Mouse (Mus musculus) T-helper 17 cell (primary cell): ENCODE measurements around the gene Tsc1.

Experiments used
- in situ Hi-C, 2 experiments: fragments of 300-600 bp; cut with MboI, MseI; formaldehyde crosslinking; loops; 1 replicate in 1 of 2; 2 replicates in 1 of 2; pipeline ENCODE4 v1.15.1; 2025; ENCODE audit warnings: high pct_unique_total_duplicates in 2 of 2

The Tsc1 gene

GRCm38 (mm10) chr2:28723912-28724311, 82.9 kb downstream of the Tsc1 start:
- in situ Hi-C loops: no loop called here

- in situ Hi-C loops: no loop called here
Measured at GRCm38 (mm10) chr2:28727786-28728404, 86.9 kb downstream of the Tsc1 start.

- in situ Hi-C loops: no loop called here
Measured at GRCm38 (mm10) chr2:28730676-28731075, 89.6 kb downstream of the Tsc1 start.

GRCm38 (mm10) chr2:28737112-28737511, 96.1 kb downstream of the Tsc1 start:
- in situ Hi-C loops: no loop called here

- in situ Hi-C loops: no loop called here
Measured at GRCm38 (mm10) chr2:28740159-28740558, 99.1 kb downstream of the Tsc1 start.
